Mouse (Mus musculus): ENCODE measurements at regions not wholly inside any gene's neighbourhood (a gene's known extent, or its start where the extent isn't known, plus 50 kb on each side); places are given as distances from the start of the nearest gene placed in this dataset.
A peak's percentile ranks its signal among the peaks of the same experiment; 100 is the strongest.

GRCm38 (mm10) chr8:27837903-27838302 lies 390.4 kb downstream of the Poteg start:
- Histone ChIP-seq H3K27me3 (replicated peaks) (no peaks in the 10 kb centered on the region), H3K9me3 (no peaks in the 10 kb centered on the region), H3K4me1 (no peaks in the 10 kb centered on the region), H3K9ac (no peak overlapping the region), H3K36me3 (replicated peaks) (no peaks in the 10 kb centered on the region), H3K4me3 (no peak overlapping the region), H3K27ac (0 out of 2 replicates have a peak overlapping the region, but pooled peaks have one; percentile 20), H3K4me2 (no peak overlapping the region)
- ATAC-seq (replicated peaks) = peak; percentile 75
- 32% methylated on average over 1 of the region's 1 CpGs for WGBS

- Histone ChIP-seq H3K27ac (no peak overlapping the region), H3K4me3 (no peak overlapping the region), H3K36me3 (replicated peaks) (no peaks in the 10 kb centered on the region), H3K4me2 (no peak overlapping the region), H3K27me3 (replicated peaks) (no peaks in the 10 kb centered on the region), H3K4me1 (0 out of 2 replicates have a peak, but pooled peaks cover 4% of the 10 kb centered on the region), H3K9me3 (no peaks in the 10 kb centered on the region), H3K9ac (no peak overlapping the region)
- 52% methylated on average over 1 of the region's 1 CpGs for WGBS
- no peak for ATAC-seq (replicated peaks)
Observed at GRCm38 (mm10) chr8:27866468-27866995, 419.1 kb downstream of the Poteg start.

GRCm38 (mm10) chr8:27868591-27868990 lies 421.1 kb downstream of the Poteg start:
- no peak overlapping the region for H3K9ac ChIP-seq
- no peak overlapping the region for H3K27ac ChIP-seq
- no peak overlapping the region for H3K4me2 ChIP-seq
- WGBS = 89% methylated on average over 7 of the region's 7 CpGs
- H3K4me1 ChIP-seq = 0 out of 2 replicates have a peak, but pooled peaks cover 4% of the 10 kb centered on the region
- H3K36me3 ChIP-seq (replicated peaks) = no peaks in the 10 kb centered on the region
- no peaks in the 10 kb centered on the region for H3K27me3 ChIP-seq (replicated peaks)
- H3K9me3 ChIP-seq = no peaks in the 10 kb centered on the region
- no peak overlapping the region for H3K4me3 ChIP-seq
- no peak for ATAC-seq (replicated peaks)

- H3K4me1 ChIP-seq = no peaks in the 10 kb centered on the region
- no peaks in the 10 kb centered on the region for H3K27me3 ChIP-seq (replicated peaks)
- ATAC-seq (replicated peaks) = no peak
- H3K9ac ChIP-seq = no peak overlapping the region
- H3K4me2 ChIP-seq = no peak overlapping the region
- no peaks in the 10 kb centered on the region for H3K36me3 ChIP-seq (replicated peaks)
- no peak overlapping the region for H3K27ac ChIP-seq
- no peaks in the 10 kb centered on the region for H3K9me3 ChIP-seq
- no peak overlapping the region for H3K4me3 ChIP-seq
Observed at GRCm38 (mm10) chr8:27877691-27878264, 430.3 kb downstream of the Poteg start.

- H3K4me3 ChIP-seq = no peak overlapping the region
- WGBS = 73% methylated on average over 6 of the region's 6 CpGs
- no peak overlapping the region for H3K27ac ChIP-seq
- no peak overlapping the region for H3K9ac ChIP-seq
- no peaks in the 10 kb centered on the region for H3K4me1 ChIP-seq
- no peaks in the 10 kb centered on the region for H3K9me3 ChIP-seq
- H3K27me3 ChIP-seq (replicated peaks) = no peaks in the 10 kb centered on the region
- H3K4me2 ChIP-seq = no peak overlapping the region
- H3K36me3 ChIP-seq (replicated peaks) = no peaks in the 10 kb centered on the region
- ATAC-seq (replicated peaks) = no peak
Observed at GRCm38 (mm10) chr8:27889292-27889691, 441.8 kb downstream of the Poteg start.

- H3K36me3 ChIP-seq (replicated peaks) = no peaks in the 10 kb centered on the region
- no peak overlapping the region for H3K9ac ChIP-seq
- no peaks in the 10 kb centered on the region for H3K27me3 ChIP-seq (replicated peaks)
- no peak overlapping the region for H3K4me3 ChIP-seq
- no peak for ATAC-seq (replicated peaks)
- no peaks in the 10 kb centered on the region for H3K9me3 ChIP-seq
- H3K4me1 ChIP-seq = no peaks in the 10 kb centered on the region
- no peak overlapping the region for H3K4me2 ChIP-seq
- 66% methylated on average over 6 of the region's 6 CpGs for WGBS
- H3K27ac ChIP-seq = no peak overlapping the region
Observed at GRCm38 (mm10) chr8:27894325-27894724, 446.9 kb downstream of the Poteg start.

- no peak overlapping the region for H3K9ac ChIP-seq
- H3K27ac ChIP-seq = no peak overlapping the region
- H3K4me3 ChIP-seq = no peak overlapping the region
- H3K36me3 ChIP-seq (replicated peaks) = no peaks in the 10 kb centered on the region
- no peak overlapping the region for H3K4me2 ChIP-seq
- no peaks in the 10 kb centered on the region for H3K27me3 ChIP-seq (replicated peaks)
- H3K9me3 ChIP-seq = no peaks in the 10 kb centered on the region
- no peaks in the 10 kb centered on the region for H3K4me1 ChIP-seq
- WGBS = 85% methylated on average over 2 of the region's 2 CpGs
- no peak for ATAC-seq (replicated peaks)
Observed at GRCm38 (mm10) chr8:27900115-27900514, 452.6 kb downstream of the Poteg start.

- Histone ChIP-seq H3K27me3 (replicated peaks) (no peaks in the 10 kb centered on the region), H3K36me3 (replicated peaks) (no peaks in the 10 kb centered on the region), H3K4me1 (no peaks in the 10 kb centered on the region), H3K27ac (no peak overlapping the region), H3K9ac (no peak overlapping the region), H3K4me2 (no peak overlapping the region), H3K4me3 (no peak overlapping the region), H3K9me3 (no peaks in the 10 kb centered on the region)
- 11% methylated on average over 2 of the region's 2 CpGs for WGBS
- ATAC-seq (replicated peaks) = no peak
Observed at GRCm38 (mm10) chr8:27903796-27904195, 456.3 kb downstream of the Poteg start.

- Histone ChIP-seq H3K4me1 (no peaks in the 10 kb centered on the region), H3K9ac (no peak overlapping the region), H3K27ac (no peak overlapping the region), H3K27me3 (replicated peaks) (no peaks in the 10 kb centered on the region), H3K4me2 (no peak overlapping the region), H3K4me3 (no peak overlapping the region), H3K9me3 (no peaks in the 10 kb centered on the region), H3K36me3 (replicated peaks) (no peaks in the 10 kb centered on the region)
- no peak for ATAC-seq (replicated peaks)
- WGBS = 64% methylated on average over 2 of the region's 2 CpGs
Observed at GRCm38 (mm10) chr8:27909347-27909945, 462.0 kb downstream of the Poteg start.

- ATAC-seq (replicated peaks) = peak; percentile 56; the same call in 1 of the 2 replicates
- H3K4me3 ChIP-seq = no peak overlapping the region
- 32% methylated on average over 12 of the region's 12 CpGs for WGBS
- peak overlapping the region; percentile 32; the same call in 1 of the 2 replicates for H3K27ac ChIP-seq
- H3K9ac ChIP-seq = no peak overlapping the region
- H3K4me2 ChIP-seq = no peak overlapping the region
- peaks cover 9% of the 10 kb centered on the region; the same call in 1 of the 2 replicates for H3K4me1 ChIP-seq
- no peaks in the 10 kb centered on the region for H3K36me3 ChIP-seq (replicated peaks)
- no peaks in the 10 kb centered on the region for H3K9me3 ChIP-seq
- no peaks in the 10 kb centered on the region for H3K27me3 ChIP-seq (replicated peaks)
Observed at GRCm38 (mm10) chr8:27938559-27939492, 491.4 kb downstream of the Poteg start.

GRCm38 (mm10) chr8:27955000-27955399 lies 507.5 kb downstream of the Poteg start:
- H3K27me3 ChIP-seq (replicated peaks) = no peaks in the 10 kb centered on the region
- no peak overlapping the region for H3K9ac ChIP-seq
- no peaks in the 10 kb centered on the region for H3K9me3 ChIP-seq
- H3K27ac ChIP-seq = no peak overlapping the region
- no peak overlapping the region for H3K4me3 ChIP-seq
- no peak for ATAC-seq (replicated peaks)
- H3K4me1 ChIP-seq = no peaks in the 10 kb centered on the region
- H3K36me3 ChIP-seq (replicated peaks) = no peaks in the 10 kb centered on the region
- H3K4me2 ChIP-seq = no peak overlapping the region

- H3K27me3 ChIP-seq (replicated peaks) = no peaks in the 10 kb centered on the region
- H3K27ac ChIP-seq = no peak overlapping the region
- no peak overlapping the region for H3K4me3 ChIP-seq
- H3K9me3 ChIP-seq = no peaks in the 10 kb centered on the region
- H3K4me1 ChIP-seq = no peaks in the 10 kb centered on the region
- 18% methylated on average over 3 of the region's 3 CpGs for WGBS
- H3K4me2 ChIP-seq = no peak overlapping the region
- no peaks in the 10 kb centered on the region for H3K36me3 ChIP-seq (replicated peaks)
- ATAC-seq (replicated peaks) = no peak
- H3K9ac ChIP-seq = no peak overlapping the region
Observed at GRCm38 (mm10) chr8:27980920-27981319, 533.5 kb downstream of the Poteg start.
